In the genomic region with DNA sequence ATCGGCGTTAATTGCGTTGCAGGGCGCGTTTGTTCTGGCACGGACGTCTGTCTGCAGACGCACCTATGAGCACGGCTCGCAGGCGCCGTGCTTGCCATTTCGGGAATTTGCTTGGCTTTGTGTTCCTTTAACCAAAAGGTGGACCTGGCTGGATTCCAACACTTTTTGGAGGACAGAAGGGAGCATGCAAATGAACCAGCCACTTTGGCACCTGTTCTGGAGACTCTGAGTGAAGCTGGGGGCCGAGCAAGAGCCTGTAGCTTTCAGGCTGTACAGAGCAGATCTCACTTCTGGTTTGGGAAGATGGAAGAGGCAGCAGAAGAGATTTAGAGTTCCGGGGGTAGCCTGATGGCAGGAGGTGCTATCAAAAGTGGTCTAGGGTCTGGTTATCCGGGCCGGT, we compare ENCODE assay signal across 16 mouse cellular contexts.
DNase-seq lines count a peak whose midpoint lies in the region; ATAC-seq lines count a peak whose summit lies in the region.
"Had no signal": no experiment of that assay in that cellular context is flagged by ENCODE, and none has a peak within 500 bp of the region (broad histone marks: within the 10 kb centered on the region; RNA-seq: fewer than 3 reads in every experiment).

No protein-coding gene starts in this region.

- no peak overlapping the region for H3K4me3 ChIP-seq in hindbrain, embryonic 16.5 days (ENCODE audit: low read length)
- no peak overlapping the region for H3K4me3 ChIP-seq in hindbrain, embryonic 10.5 days
- no peak overlapping the region for H3K4me3 ChIP-seq in kidney, embryonic 14.5 days (ENCODE audit: low read length)
- H3K4me3 ChIP-seq: heart, embryonic 13.5 days; limb, embryonic 15.5 days; midbrain, embryonic 13.5 days had no signal

- DNase-seq in hindbrain, embryonic 10.5 days (ENCODE audit: low spot score) = no peak
- DNase-seq in right cerebral cortex, postnatal 14 days = peak; percentile 11
- no peak for DNase-seq in right cerebral cortex, adult 2 months (ENCODE audit: low spot score in 2 of 2)
- DNase-seq in cerebellum, postnatal 14 days = peak; percentile 84 to 85
- DNase-seq in ovary, postnatal 14 days (ENCODE audit: low spot score) = no peak
- DNase-seq: adrenal gland, postnatal 14 days; kidney, adult 8-10 months; kidney, postnatal 4 days; liver, postnatal 0 days had no signal

- H3K4me1 ChIP-seq in hindbrain, embryonic 16.5 days (ENCODE audit: control insufficient read depth, insufficient read depth, low read depth, low read length) = peaks cover 10% of the 10 kb centered on the region; the same call in 1 of the 2 replicates
- H3K4me1 ChIP-seq in hindbrain, embryonic 10.5 days (replicated peaks) = no peaks in the 10 kb centered on the region
- H3K4me1 ChIP-seq in kidney, embryonic 14.5 days (ENCODE audit: control insufficient read depth, insufficient read depth, low read length) = no peaks in the 10 kb centered on the region
- H3K4me1 ChIP-seq: heart, embryonic 13.5 days; limb, embryonic 15.5 days; midbrain, embryonic 13.5 days had no signal

- H3K9ac ChIP-seq in hindbrain, embryonic 16.5 days (ENCODE audit: low read depth, low read length) = no peak overlapping the region
- no peak overlapping the region for H3K9ac ChIP-seq in kidney, embryonic 14.5 days (ENCODE audit: low read depth, low read length)
- H3K9ac ChIP-seq: heart, embryonic 13.5 days; limb, embryonic 15.5 days; liver, postnatal 0 days; midbrain, embryonic 13.5 days had no signal

- H3K27ac ChIP-seq in hindbrain, embryonic 16.5 days (ENCODE audit: low read depth, low read length) = peak overlapping the region; percentile 46; the same call in 1 of the 2 replicates
- no peak overlapping the region for H3K27ac ChIP-seq in hindbrain, embryonic 10.5 days
- H3K27ac ChIP-seq in kidney, embryonic 14.5 days (ENCODE audit: low read depth, low read length) = no peak overlapping the region
- H3K27ac ChIP-seq: heart, embryonic 13.5 days; limb, embryonic 15.5 days; macrophage had no signal

- no peaks in the 10 kb centered on the region for H3K9me3 ChIP-seq in hindbrain, embryonic 16.5 days (ENCODE audit: control insufficient read depth, low read length)
- H3K9me3 ChIP-seq in hindbrain, embryonic 10.5 days = no peaks in the 10 kb centered on the region
- no peaks in the 10 kb centered on the region for H3K9me3 ChIP-seq in kidney, embryonic 14.5 days (ENCODE audit: control insufficient read depth, low read length)
- H3K9me3 ChIP-seq: heart, embryonic 13.5 days; limb, embryonic 15.5 days; midbrain, embryonic 13.5 days had no signal

- 72% methylated on average over 17 of the region's 17 CpGs for WGBS in hindbrain, embryonic 16.5 days
- 91% methylated on average over 17 of the region's 17 CpGs for WGBS in hindbrain, embryonic 10.5 days
- 86% methylated on average over 17 of the region's 17 CpGs for WGBS in kidney, embryonic 14.5 days

- H3K4me2 ChIP-seq in hindbrain, embryonic 16.5 days (ENCODE audit: low read length) = peak overlapping the region; percentile 10; the same call in 1 of the 2 replicates
- no peak overlapping the region for H3K4me2 ChIP-seq in kidney, embryonic 14.5 days (replicated peaks; ENCODE audit: low read depth, low read length)
- H3K4me2 ChIP-seq: heart, embryonic 13.5 days; limb, embryonic 15.5 days; midbrain, embryonic 13.5 days had no signal

- no peaks in the 10 kb centered on the region for H3K36me3 ChIP-seq in hindbrain, embryonic 16.5 days (ENCODE audit: control insufficient read depth, insufficient read depth, low read length)
- no peaks in the 10 kb centered on the region for H3K36me3 ChIP-seq in hindbrain, embryonic 10.5 days
- H3K36me3 ChIP-seq in kidney, embryonic 14.5 days (ENCODE audit: control insufficient read depth, insufficient read depth, low read length) = no peaks in the 10 kb centered on the region
- H3K36me3 ChIP-seq: G1E; heart, embryonic 13.5 days; limb, embryonic 15.5 days; midbrain, embryonic 13.5 days had no signal

- H3K27me3 ChIP-seq in hindbrain, embryonic 16.5 days (replicated peaks; ENCODE audit: control insufficient read depth, insufficient read depth, low read length) = no peaks in the 10 kb centered on the region
- peaks cover 4% of the 10 kb centered on the region; the same call in 1 of the 2 replicates for H3K27me3 ChIP-seq in hindbrain, embryonic 10.5 days (ENCODE audit: insufficient read depth, poor library complexity, severe bottlenecking)
- H3K27me3 ChIP-seq in kidney, embryonic 14.5 days (ENCODE audit: control insufficient read depth, insufficient read depth, low read length) = no peaks in the 10 kb centered on the region; the same call in 1 of the 2 replicates
- H3K27me3 ChIP-seq: heart, embryonic 13.5 days; limb, embryonic 15.5 days had no signal

- 0 out of 2 replicates have a peak, but pooled peaks have one; percentile 42 for ATAC-seq in hindbrain, embryonic 16.5 days
- ATAC-seq in kidney, embryonic 14.5 days (ENCODE audit: low FRiP score, low TSS enrichment) = no peak
- ATAC-seq: liver, postnatal 0 days; midbrain, embryonic 13.5 days had no signal

Comparison
In these comparisons a context has a peak if more than half of its experiments do, and no peak if none do; other contexts are left out.
1. DNase-seq: peak in right cerebral cortex, postnatal 14 days (single experiment) and cerebellum, postnatal 14 days (2 of 2); none in hindbrain, embryonic 10.5 days (single experiment), right cerebral cortex, adult 2 months (0 of 2) and ovary, postnatal 14 days (single experiment).